In the genomic region with DNA sequence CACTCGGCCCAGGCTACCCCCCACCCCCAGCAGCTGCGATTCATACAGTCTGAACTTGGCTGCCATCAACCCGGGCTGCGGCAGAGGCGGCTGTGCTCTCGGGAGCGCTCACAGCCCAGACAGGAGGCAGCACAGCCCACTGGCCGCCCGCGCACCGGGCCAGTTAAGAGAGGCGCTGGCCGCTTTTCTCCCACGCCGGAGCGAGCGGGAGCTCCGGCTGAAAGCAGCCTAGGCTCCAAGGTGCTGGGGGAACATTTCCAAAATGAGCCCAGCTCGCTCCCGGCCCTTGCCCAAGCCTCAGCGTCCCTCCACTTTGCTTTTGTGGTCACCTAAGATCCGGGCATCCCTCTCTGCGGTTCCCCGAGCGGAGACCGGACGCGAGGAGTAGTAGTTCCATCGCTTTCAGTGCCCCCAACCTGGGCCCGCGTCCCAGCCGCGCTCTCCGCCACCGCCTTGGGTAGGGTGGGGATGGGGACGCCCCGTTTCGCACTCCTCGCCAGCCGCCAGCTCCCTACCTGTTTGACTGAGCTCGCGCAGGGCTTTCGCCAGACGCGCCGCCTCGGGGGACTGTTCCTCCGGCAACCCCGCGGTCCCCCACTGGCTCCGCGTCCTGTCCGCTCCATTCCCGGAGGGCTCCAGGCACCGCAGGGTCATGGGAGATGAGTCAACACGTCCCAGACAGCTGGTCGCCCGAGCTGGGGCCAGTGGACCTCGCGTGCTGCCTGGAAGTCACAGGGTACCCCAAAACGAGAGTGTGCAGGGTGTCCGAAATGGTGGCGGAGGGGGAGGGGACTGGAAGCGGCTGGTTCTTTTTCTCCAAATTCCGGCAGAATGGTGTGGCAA, we compare ENCODE assay signal across 8 mouse cellular contexts. TPM values are rescaled to one million over a fixed set of nuclear protein-coding genes. Genes with fewer than 3 reads are reported as not detected.
A peak's percentile ranks its signal among the peaks of the same experiment; 100 is the strongest.
DNase-seq lines count a peak whose midpoint lies in the region; ATAC-seq and TF ChIP-seq lines count a peak whose summit lies in the region.

No protein-coding gene starts in this region.

- no peaks in the 10 kb centered on the region for H3K9me3 ChIP-seq in ES-E14 (ENCODE audit: control insufficient read depth, insufficient read depth, low read depth, low read length)
- no peaks in the 10 kb centered on the region for H3K9me3 ChIP-seq in heart, embryonic 11.5 days (replicated peaks; ENCODE audit: control insufficient read depth, low read length)
- H3K9me3 ChIP-seq in liver, embryonic 15.5 days (replicated peaks), result no peaks in the 10 kb centered on the region

- H3K36me3 ChIP-seq in ES-E14 (ENCODE audit: control insufficient read depth, insufficient read depth, low read length, poor library complexity, severe bottlenecking), result peaks cover 26% of the 10 kb centered on the region
- H3K36me3 ChIP-seq in heart, embryonic 11.5 days (ENCODE audit: control insufficient read depth, insufficient read depth, low read length), result no peaks in the 10 kb centered on the region
- H3K36me3 ChIP-seq in liver, embryonic 15.5 days (replicated peaks), result no peaks in the 10 kb centered on the region

- peaks cover 0 to 9% of the 10 kb centered on the region in 2 experiments; a peak in 3 of 4 replicates for H3K4me1 ChIP-seq in ES-E14 (ENCODE audit: control insufficient read depth in 2 of 2, insufficient read depth in 2 of 2, low read length in 2 of 2, poor library complexity in 1 of 2)
- peaks cover 3% of the 10 kb centered on the region; the same call in 1 of the 2 replicates for H3K4me1 ChIP-seq in heart, embryonic 11.5 days (ENCODE audit: control insufficient read depth, insufficient read depth, low read length)
- H3K4me1 ChIP-seq in liver, embryonic 15.5 days (replicated peaks), result peaks cover 39% of the 10 kb centered on the region
- H3K4me1 ChIP-seq in olfactory bulb, adult 2 months (ENCODE audit: control insufficient read depth, insufficient read depth, low read length), result peaks cover 16% of the 10 kb centered on the region

- H3K4me3 ChIP-seq in ES-E14 (ENCODE audit: insufficient read depth in 1 of 2, low read depth in 1 of 2, low read length in 2 of 2, poor library complexity in 1 of 2, severe bottlenecking in 1 of 2), result peak overlapping the region; percentile 85 to 95
- H3K4me3 ChIP-seq in heart, embryonic 11.5 days (ENCODE audit: low read depth, low read length), result peak overlapping the region; percentile 78
- peak overlapping the region; percentile 68 for H3K4me3 ChIP-seq in liver, embryonic 15.5 days (replicated peaks)
- peak overlapping the region; percentile 90 for H3K4me3 ChIP-seq in olfactory bulb, adult 2 months (ENCODE audit: insufficient read depth, low read depth, low read length)

- no peak for ATAC-seq in heart, embryonic 11.5 days (replicated peaks; ENCODE audit: insufficient number of reproducible peaks, low FRiP score, low TSS enrichment)
- ATAC-seq in liver, embryonic 15.5 days (ENCODE audit: insufficient read depth), result no peak

- no peaks in the 10 kb centered on the region for H3K27me3 ChIP-seq in heart, embryonic 11.5 days (ENCODE audit: control insufficient read depth, insufficient read depth, low read length)
- H3K27me3 ChIP-seq in liver, embryonic 15.5 days, result peaks cover 70% of the 10 kb centered on the region

- WGBS in heart, embryonic 11.5 days (ENCODE audit: insufficient replicate concordance), result 1% methylated on average over 64 of the region's 65 CpGs
- under 1% methylated on average over 65 of the region's 65 CpGs for WGBS in liver, embryonic 15.5 days (ENCODE audit: insufficient replicate concordance)
- 2% methylated on average over 65 of the region's 65 CpGs for WGBS in olfactory bulb, adult 2 months

- in situ Hi-C loops in ES-E14 (cut with MboI; ENCODE audit: low sequenced_read_pairs in 2 of 2, unreplicated experiment in 2 of 2), result no loop called here

- peak overlapping the region; percentile 98 for H3K27ac ChIP-seq in ES-E14 (ENCODE audit: insufficient read depth, low read depth, low read length, poor library complexity, severe bottlenecking)
- H3K27ac ChIP-seq in heart, embryonic 11.5 days (ENCODE audit: low read depth, low read length), result no peak overlapping the region; the same call in 1 of the 2 replicates
- H3K27ac ChIP-seq in liver, embryonic 15.5 days (replicated peaks), result no peak overlapping the region
- H3K27ac ChIP-seq in olfactory bulb, adult 2 months (ENCODE audit: insufficient read depth, low read depth, low read length), result 0 out of 2 replicates have a peak overlapping the region, but pooled peaks have one; percentile 3

- DNase-seq in 3134 (ENCODE audit: extremely low read depth, insufficient read length, low spot score) (peak; percentile 64), ES-E14 (ENCODE audit: low read depth, low spot score) (no peak)
- peak; percentile 70 for DNase-seq in embryo, embryonic 9.5 days (ENCODE audit: extremely low spot score)
- DNase-seq in kidney, adult 9 months, result peak; percentile 41
- DNase-seq in yolk sac, embryonic 10.5 days (ENCODE audit: low spot score), result peak; percentile 34

- no peak for TF ChIP-seq CTCF in olfactory bulb, adult 2 months (IDR thresholded peaks at IDR 0.05; ENCODE audit: insufficient read depth, low read depth, low read length)

- H3K4me2 ChIP-seq in heart, embryonic 11.5 days, result peak overlapping the region; percentile 99
- peak overlapping the region; percentile 95 for H3K4me2 ChIP-seq in liver, embryonic 15.5 days

- TF ChIP-seq POLR2A in olfactory bulb, adult 2 months (IDR thresholded peaks at IDR 0.05; ENCODE audit: insufficient read depth, low read depth, low read length), result no peak

- H3K9ac ChIP-seq in ES-E14 (ENCODE audit: insufficient read depth, low read depth, low read length, poor library complexity, severe bottlenecking), result peak overlapping the region; percentile 86
- peak overlapping the region; percentile 90 for H3K9ac ChIP-seq in heart, embryonic 11.5 days (ENCODE audit: low read depth, low read length)
- H3K9ac ChIP-seq in liver, embryonic 15.5 days, result no peak overlapping the region

TF ChIP-seq in ES-E14, 5 proteins besides CTCF, POLR2A, EP300 and RAD21:
- TF ChIP-seq MAFK (IDR thresholded peaks at IDR 0.05; ENCODE audit: insufficient read depth, low read depth, low read length), result no peak
- 0 out of 2 replicates have a peak, but pooled peaks have one; percentile 9 for TF ChIP-seq HCFC1 (IDR thresholded peaks at IDR 0.05; ENCODE audit: borderline replicate concordance, insufficient read depth, low read length)

RNA-seq across cellular contexts. Expression of gene Socs2, which starts 2.4 kb away (rescaled TPM):
- 46.3 and 102 TPM in 2 replicates for total RNA-seq in ES-E14 (2012; rRNA removed)
- 38.5 and 45.0 TPM in 2 replicates for polyA plus RNA-seq in heart, embryonic 11.5 days (2014; fragmentation: Nextera tagmentation; extraction: Ambion mirVana)
- polyA plus RNA-seq in liver, embryonic 15.5 days (2015; fragmentation: Nextera tagmentation; extraction: Ambion mirVana), result 6.0 and 6.4 TPM in 2 replicates
- not detected in 2 replicates for polyA plus RNA-seq in olfactory bulb, adult 2 months (2012; ENCODE audit: insufficient read depth, insufficient read length, low replicate concordance, missing spikeins)

Comparison
In these comparisons a context has a peak if more than half of its experiments do, and no peak if none do; other contexts are left out.
1. H3K27ac ChIP-seq: peak in ES-E14 (single experiment) and olfactory bulb, adult 2 months (single experiment); none in heart, embryonic 11.5 days (single experiment) and liver, embryonic 15.5 days (single experiment).
2. Peak in every context shown above with its lines, with median percentiles within 50 percentile points of each other: H3K4me3 ChIP-seq.